Mouse (Mus musculus) c-Kit-negative CD71-positive TER-119-positive erythroid progenitor cells, embryonic 14.5 days (primary cell): ENCODE data around the gene Neurl3.
A peak's percentile ranks its signal among the peaks of the same experiment; 100 is the strongest.

Source experiments
- DNase-seq: peaks from one replicate; pipeline ENCODE4 v3.0.0-alpha.2; 2013; ENCODE audit warnings: low read depth, low spot score

The Neurl3 gene

GRCm38 (mm10) chr1:36274455-36274854, at the start of gene Neurl3:
Gene Neurl3 (minus strand): TSS chr1:36274679.
- DNase-seq: no peak

GRCm38 (mm10) chr1:36323746-36324448, 49.4 kb upstream of the Neurl3 start:
- DNase-seq: no peak

- DNase-seq: no peak
These were observed 48.6 kb upstream of the Neurl3 start for GRCm38 (mm10) chr1:36323076-36323475.

- DNase-seq: no peak
These were observed 47.5 kb upstream of the Neurl3 start for GRCm38 (mm10) chr1:36321829-36322573.

- DNase-seq: no peak
These were observed 46.7 kb upstream of the Neurl3 start for GRCm38 (mm10) chr1:36321164-36321563.

GRCm38 (mm10) chr1:36315776-36316100, 41.3 kb upstream of the Neurl3 start:
- DNase-seq: no peak

GRCm38 (mm10) chr1:36314959-36315775, 40.7 kb upstream of the Neurl3 start:
- DNase-seq: no peak

GRCm38 (mm10) chr1:36309498-36309901, 35.0 kb upstream of the Neurl3 start:
- DNase-seq: no peak

GRCm38 (mm10) chr1:36308966-36309475, 34.5 kb upstream of the Neurl3 start:
- no peak for DNase-seq

GRCm38 (mm10) chr1:36308451-36308901, 34.0 kb upstream of the Neurl3 start:
- DNase-seq: no peak

- DNase-seq: peak; percentile 74
These were observed 33.2 kb upstream of the Neurl3 start, which contains the start of gene Arid5a for GRCm38 (mm10) chr1:36307495-36308280. Gene Arid5a (plus strand): TSS chr1:36307733.

- no peak for DNase-seq
These were observed 32.6 kb upstream of the Neurl3 start for GRCm38 (mm10) chr1:36307121-36307494.

- no peak for DNase-seq
These were observed 31.6 kb upstream of the Neurl3 start for GRCm38 (mm10) chr1:36306120-36306519.

GRCm38 (mm10) chr1:36304764-36305163, 30.3 kb upstream of the Neurl3 start:
- no peak for DNase-seq

GRCm38 (mm10) chr1:36303381-36304320, 29.2 kb upstream of the Neurl3 start:
- no peak for DNase-seq

- no peak for DNase-seq
These were observed 28.5 kb upstream of the Neurl3 start for GRCm38 (mm10) chr1:36302957-36303356.

- no peak for DNase-seq
These were observed 27.8 kb upstream of the Neurl3 start for GRCm38 (mm10) chr1:36302273-36302672.

GRCm38 (mm10) chr1:36300486-36300885, 26.0 kb upstream of the Neurl3 start:
- no peak for DNase-seq

- no peak for DNase-seq
These were observed 25.2 kb upstream of the Neurl3 start for GRCm38 (mm10) chr1:36299676-36300075.

GRCm38 (mm10) chr1:36299126-36299525, 24.6 kb upstream of the Neurl3 start:
- DNase-seq: no peak
